Mouse (Mus musculus) gastrocnemius, adult 8-10 months (tissue): ENCODE measurements around the gene Mast4. TPM values are rescaled to one million over a fixed set of nuclear protein-coding genes. Genes with fewer than 3 reads are reported as not detected.

ENCODE experiments used
- DNase-seq, 2 experiments: peaks; one replicate each; pipeline ENCODE4 v3.0.0; 2022; ENCODE audit warnings: low spot score in 2 of 2
- total RNA-seq, 4 experiments: library from RNA; stranded (reverse); gene quantifications; 2 replicates each; pipeline ENCODE4 v1.2.4; 2022

The Mast4 gene
- total RNA-seq, 4 experiments from 2014 or later, result 39.8 to 69.8 (median 49.5) TPM

DNA sequence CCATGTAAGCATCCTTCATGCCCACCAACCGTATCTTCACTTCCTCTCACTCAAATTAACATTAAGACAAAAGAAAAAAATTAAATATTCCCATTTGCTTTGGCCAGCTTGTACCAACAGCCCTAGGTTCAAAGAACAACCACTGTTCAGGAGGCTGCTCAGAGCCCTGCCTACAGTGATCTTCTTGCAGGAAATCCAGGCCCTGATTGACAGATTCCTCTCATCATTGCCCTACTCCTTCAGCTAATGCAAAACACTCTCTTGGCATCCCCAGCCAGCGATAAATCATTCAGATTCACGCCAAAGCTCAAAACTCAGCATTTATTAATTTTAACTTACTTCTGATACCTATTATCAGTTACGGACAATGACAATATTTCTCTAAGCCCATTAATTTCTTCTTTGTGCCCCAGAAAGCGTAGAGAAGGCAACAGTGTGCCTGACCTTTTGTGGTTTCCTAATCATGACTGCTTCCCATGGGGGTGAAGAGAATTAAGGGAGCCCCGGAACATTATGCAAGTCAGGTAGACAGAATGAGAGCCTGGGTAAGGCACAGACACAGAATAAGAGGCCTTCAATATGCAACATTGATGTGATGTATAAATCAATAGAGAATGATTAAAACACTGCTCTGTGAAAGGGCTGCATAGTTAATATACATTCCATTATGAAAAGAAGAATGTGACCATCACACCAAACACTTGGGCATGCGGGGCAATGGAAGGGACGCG lies 135.9 kb downstream of the Mast4 start:
- DNase-seq, result no peak

DNA sequence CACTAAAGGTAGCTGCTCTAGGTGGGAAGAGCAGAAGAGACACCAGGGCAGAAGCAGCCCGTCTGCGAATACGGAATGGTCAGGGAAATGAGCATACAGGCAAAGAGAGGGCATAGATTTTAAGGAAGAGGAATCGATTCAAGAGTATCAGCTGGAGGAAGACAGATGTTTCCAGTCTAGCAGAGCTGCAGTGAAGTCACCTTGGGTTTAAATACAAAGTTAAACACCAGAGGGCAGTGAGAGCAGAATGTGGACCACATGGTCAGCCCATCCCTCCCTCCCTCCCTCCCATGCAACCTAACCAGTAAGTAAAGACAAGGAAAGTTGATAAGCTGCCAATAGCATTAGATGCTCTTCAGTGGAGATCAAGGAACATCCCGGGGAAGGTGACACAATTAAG lies 138.0 kb downstream of the Mast4 start:
- DNase-seq, result no peak

DNA sequence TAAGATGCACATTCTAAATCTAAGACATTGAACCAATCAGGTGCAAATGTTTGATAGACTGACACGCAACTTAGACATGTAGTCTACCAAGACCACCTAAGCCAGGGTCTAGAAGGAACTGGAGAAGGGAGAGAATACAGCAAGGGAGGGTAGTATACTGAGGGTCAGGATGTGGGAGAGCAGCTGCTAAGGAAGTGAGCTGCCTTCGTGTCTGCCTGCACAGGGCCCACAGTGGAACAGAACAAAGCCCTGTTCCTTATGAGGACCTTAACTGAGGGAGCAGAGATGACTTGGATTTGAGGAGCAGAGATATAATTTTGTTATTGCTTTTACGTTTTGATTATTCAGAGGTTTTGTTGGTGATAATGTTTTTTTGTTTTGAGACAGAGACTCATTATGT lies 138.4 kb downstream of the Mast4 start:
- no peak for DNase-seq

DNA sequence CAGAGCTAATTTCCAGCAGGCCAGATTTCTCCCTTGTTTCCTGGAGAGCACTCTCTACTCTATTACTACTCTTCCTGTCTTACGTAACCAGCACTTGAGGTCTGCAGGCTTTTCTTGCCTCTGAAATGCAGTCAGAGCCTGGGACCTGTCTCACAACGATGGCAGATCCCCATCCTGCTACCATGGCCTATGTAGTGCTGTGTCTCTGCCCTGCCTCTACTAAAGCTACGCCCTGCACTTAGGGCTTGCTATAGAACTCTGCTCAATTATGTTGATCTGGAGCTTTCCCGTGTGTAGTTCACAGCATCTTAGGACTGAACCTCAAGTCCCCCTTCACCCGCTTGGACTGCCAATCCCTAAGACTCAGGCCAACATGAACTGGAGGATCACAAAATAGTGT lies 150.7 kb downstream of the Mast4 start:
- DNase-seq, result no peak

DNA sequence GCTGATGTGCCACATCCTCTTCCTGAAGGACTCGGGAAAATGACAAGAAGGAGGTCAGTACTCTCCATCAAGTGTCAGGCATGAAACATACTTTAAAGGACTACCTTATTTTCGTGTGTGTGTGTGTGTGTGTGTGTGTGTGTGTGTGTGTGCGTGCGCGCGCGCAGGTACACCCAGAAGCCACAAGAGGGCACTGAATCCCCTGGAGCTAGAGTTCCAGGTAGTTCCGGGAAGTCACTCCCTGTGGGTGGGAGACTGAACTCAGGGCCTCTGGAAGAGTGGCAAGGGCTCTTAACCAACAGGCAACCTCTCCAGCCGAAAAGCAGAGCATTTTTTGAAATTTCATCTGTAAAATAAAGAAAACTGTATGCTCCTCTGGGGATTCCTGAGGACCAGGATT lies 152.5 kb downstream of the Mast4 start:
- DNase-seq, result no peak

DNA sequence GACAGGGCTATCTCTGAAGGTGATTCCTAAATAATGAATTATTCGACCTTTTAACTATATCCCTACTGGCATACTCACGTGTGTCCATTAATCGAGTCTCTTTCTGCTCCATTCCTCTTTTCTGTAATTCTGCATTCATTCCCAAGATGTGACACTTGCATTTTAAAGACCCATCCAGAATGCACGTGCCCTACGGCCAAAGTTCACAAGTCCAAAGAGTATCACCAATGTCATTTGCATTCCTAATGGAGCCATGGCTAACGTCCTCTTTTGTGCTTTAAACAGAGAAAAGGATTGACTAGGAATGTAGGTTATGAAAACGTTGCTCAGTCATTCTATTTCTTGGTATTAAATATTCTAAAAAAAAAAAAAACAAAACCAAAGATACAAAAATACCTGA lies 157.4 kb downstream of the Mast4 start:
- DNase-seq, result no peak

DNA sequence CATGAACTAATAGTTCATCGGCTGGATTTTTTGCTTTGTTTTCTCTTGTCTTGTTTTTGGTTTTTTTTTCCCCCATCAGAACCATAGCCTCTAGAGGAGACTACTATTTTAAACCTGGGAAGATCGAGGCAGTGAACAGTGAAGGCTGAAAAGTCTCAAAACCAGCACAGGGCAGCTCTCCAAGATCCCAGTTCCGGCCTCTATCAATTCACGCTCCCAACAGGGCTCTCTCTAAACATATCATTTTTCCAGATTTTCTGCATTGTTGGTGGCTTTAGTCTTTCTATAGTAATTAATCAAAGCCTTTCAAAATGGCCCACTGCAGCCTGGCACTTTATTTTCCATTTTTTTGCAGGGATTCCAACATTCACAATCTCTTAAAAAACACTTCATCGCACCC lies 159.9 kb downstream of the Mast4 start:
- no peak for DNase-seq

DNA sequence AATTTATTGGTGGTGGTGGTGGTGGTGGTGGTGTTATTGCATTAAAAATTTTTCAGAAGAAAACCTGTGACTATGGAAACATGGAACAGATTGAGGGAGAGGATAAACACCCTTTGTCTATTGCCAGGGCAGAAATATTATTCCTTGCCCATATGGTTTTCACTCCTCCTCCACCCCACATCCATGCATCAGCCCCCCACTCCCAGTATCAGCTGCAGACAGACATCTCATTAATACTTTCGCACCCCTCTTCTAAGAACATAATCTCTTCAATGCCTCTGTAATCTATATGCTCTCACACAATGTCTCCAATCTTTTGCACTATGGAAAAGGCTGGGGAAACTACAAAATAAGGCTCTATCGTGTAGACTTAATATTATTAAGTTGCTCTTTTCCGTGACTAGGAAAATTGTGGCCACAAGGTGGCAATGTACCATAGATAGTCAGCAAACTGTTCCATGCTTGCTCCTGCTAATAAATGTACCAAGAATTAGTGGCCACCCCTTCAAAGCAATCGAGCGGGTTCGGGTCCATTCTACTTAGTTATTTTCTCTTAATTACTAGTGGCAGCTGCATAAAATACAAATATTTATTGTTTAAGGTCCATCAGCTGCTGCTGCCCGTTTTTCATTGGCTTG lies 160.6 kb downstream of the Mast4 start:
- peak; percentile 16 to 39 for DNase-seq

DNA sequence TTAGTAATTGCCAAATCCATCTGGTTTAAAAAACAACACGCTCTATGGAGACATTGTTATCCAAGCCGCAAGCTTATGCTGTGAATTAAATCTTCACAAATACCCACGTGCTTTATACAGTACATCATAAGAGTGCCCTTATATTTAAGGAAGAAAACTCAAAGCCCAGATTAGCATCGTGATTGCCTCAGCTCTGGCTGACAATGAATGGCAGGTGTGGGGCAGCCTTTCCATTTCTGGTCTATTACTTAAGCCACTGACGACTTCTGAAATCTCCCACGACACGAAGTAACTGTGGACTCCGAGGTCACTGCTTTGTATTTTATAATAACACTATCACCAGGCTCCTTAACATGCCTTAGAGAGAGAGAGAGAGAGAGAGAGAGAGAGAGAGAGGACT lies 182.4 kb downstream of the Mast4 start:
- no peak for DNase-seq

DNA sequence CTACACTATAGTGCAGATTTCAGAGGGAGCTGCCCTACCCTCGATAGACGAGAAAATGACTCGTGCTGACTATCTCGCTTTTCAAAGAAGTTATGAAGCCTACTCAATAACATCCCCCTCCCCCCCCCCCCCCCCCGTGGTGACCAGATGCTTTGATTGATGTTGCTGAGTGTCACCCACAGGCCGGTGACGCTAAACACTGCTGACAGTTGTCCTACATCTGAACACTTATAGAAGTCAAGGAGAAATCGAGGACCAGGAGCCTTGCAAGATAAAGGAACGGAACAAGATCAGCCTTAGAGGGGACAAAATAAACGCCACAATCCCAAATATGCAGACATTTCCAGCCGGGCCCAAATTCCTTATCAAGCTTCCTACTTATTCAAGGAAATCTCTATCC lies 183.1 kb downstream of the Mast4 start:
- no peak for DNase-seq

DNA sequence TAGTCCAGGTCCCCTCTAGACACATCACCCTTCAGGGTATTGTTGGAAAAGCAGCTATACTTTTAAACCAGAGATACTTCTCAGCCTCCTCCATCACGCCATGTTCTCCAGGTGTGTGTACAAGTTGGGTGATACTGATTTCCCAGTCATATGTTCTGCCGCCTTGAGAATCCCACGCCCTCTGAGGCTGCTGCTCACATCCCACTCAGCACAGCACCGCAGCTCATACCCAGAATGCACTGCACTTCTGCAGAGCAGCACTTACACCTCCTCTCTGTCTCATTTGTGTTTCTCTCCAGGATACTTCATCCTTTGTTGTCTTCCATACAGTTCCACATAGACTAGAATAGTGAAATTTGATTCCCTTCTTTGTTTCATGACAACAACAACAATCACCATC lies 183.6 kb downstream of the Mast4 start:
- DNase-seq, result no peak

DNA sequence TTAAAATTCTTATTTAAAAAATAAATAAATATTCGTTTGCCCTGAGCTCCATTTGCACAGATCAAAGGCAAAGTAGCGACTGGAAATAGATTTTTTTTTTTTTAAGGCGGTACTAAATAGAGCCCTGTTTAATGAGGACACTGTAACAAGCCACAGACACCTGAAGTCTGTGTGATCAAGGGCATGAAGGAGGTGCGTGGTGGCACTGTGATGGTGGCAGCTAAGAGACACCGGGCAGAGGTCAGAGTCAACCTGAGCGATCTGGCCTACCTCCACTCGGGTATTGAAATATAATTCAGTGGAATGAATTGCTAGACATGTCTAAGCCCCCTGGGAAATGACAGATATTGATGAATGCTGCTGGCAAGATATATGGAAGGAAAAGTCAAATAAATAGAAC lies 184.9 kb downstream of the Mast4 start:
- no peak for DNase-seq

DNA sequence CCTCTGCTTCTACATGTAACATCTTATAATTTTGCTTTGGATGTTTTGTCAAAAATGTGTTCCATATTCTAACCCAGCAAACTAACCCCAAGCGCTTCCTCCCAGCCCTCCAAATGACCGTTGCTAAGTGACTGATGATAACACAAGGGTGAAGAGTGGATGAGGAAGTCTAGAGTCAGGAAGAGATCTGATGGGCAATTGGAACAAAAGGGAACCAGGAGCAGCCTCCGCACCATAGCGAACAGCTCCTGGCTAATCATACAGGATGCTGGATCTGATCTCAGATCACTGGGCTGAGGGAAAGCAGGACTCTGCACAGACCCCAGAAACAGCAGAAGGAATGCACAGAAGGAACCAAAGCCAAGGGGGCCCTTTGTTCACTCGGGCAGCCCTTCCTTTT lies 190.0 kb downstream of the Mast4 start:
- DNase-seq, result no peak

DNA sequence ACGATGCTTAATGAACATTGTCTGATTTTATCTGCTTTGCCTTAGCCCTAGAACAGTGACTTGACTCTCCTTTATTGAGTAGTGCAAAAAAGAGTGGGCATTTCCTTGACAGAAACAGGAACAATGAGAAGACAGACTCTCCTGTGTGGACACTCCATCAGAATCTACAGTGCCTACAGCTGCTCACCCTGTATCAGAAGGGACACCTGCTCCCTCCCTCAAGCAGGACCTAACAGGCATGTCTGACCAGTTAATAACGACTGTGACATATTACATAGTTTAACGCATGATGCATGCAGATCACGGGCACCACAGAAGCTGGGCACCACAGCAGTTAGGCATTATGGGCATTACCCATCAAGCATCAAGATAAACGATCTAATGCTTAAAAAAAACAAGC lies 193.0 kb downstream of the Mast4 start:
- no peak for DNase-seq

DNA sequence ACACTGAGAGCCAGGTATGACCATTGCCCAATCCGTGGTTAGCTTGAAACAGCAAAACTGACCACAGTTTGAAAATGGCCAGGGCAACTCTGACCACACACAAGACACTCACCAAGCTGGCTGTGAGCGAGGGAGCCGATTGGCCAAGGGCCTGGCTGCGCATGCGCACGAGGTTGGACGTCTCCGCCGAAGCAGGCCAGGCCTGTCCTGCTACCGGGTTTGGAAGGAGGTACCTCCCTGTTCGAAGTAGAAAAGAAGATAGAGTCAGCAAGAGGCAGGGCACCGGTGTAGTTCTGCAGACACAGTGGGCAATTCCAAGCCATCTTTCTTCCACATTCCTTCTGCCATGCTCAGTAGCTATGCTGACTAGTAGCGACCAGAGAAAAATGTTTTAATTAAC lies 194.2 kb downstream of the Mast4 start:
- no peak for DNase-seq

DNA sequence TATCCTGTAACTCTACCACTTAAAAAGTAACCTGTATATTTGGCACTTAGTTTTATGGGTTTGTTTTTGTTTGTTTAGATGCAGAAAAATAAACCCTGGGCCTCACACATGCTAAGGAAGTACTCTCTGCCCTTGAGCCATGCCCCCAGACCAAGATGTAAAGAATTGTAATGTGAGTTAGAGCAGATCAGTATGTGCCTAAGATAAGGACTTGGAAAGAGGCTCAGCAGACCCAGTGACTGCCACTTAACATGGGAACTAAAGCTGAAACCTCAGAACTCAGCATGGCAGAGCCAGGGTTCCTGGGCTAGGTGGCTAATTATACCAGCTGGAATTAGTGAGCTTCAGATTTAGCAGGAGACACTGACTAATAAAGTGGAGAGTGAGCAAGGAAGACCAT lies 196.0 kb downstream of the Mast4 start:
- no peak for DNase-seq

DNA sequence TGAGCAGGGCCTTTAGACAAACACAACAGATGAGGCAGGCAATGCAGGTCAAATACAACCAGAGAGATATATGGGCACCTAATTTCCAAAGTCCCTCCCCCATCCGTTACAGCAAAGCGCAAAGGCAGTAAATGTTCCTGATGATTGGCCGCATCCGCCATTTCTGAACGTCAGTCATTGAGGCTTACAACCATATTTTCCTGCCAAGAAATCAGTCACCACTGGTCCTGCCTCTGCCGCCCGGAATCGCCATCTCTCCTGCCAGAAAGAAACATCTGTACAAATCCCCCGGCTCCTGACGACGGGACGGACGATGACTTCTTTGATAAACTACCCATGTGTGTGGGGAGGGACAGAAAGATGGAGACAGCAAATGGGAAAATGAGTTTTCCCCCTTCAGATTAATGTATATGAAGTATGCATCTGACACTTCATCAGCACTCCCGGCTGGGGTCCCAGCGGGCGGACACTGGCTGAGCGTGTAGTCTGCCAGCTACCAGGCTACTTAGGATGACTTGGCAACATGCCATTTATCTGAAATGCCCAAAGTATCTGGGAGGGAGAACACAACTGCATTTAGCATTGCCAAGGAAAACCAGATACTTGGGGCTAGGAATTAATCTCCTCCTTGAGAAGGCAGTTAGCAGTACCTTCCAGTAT lies 198.9 kb downstream of the Mast4 start:
- DNase-seq, result no peak

DNA sequence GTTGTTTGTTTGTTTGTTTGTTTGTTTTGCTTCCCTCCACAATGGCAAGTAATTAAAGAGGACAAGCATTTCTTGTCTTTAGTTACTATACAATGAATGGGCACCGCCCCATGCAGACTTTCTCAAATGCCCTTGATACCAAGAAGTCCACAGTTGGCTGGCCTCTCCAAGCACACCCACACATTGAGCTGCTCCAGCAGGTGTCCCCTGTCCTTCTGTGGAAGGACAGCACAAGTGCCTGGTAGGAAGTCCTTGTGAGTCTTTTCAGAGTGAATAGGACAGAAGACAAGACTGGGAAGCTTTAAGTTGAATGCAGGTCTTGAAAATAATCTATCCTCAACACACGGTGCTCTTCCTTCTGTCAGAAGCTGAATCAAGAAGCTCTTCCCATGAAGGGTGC lies 202.5 kb downstream of the Mast4 start:
- DNase-seq, result no peak

DNA sequence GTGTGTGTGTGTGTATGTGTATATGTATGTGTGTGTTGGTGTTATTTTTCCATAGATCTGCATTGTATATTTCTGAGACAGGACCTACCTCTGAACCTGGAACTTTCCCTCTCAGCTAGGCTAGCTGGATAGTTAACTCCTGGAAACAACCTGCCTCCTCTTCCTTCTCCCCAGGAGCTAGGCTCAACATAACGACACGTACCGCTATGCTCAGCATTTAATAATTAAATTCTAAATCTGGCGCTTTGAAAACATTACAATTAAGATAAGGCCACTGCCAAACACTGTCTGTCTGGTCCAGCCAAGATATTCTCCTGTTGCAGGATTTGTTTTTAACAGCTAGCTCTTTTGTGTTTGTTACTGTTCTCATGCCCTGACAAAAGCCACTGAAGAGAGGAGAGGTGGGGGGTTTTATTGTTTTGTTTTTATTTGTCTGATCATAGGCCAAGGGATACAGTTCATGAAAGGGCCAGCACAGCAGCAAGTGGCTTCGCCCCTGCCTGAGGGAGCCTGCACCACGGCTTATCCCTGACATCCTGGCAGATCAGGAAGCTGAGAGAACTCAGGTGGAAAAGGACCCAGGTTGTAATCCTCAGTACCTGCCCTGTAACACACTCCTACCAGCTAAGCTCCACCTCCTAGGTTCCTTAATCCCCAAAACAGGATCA lies 205.0 kb downstream of the Mast4 start:
- no peak for DNase-seq

DNA sequence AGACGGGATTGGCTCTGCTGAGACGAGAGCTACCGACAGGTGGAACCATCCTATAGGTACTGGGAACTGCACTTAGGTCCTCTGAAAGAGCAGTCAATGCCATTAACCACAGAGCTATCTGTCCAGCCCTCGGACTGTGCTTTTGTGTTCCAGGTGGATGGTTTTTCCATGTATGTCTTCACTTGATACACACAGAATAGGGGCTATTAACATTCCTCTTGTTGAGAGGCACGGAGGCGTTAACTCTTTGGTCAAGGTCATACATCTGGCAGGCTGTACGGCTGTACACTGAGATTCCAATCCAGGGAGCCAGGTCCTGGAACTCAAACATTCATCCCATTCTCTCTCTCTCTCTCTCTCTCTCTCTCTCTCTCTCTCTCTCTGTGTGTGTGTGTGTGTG lies 205.6 kb downstream of the Mast4 start:
- no peak for DNase-seq

DNA sequence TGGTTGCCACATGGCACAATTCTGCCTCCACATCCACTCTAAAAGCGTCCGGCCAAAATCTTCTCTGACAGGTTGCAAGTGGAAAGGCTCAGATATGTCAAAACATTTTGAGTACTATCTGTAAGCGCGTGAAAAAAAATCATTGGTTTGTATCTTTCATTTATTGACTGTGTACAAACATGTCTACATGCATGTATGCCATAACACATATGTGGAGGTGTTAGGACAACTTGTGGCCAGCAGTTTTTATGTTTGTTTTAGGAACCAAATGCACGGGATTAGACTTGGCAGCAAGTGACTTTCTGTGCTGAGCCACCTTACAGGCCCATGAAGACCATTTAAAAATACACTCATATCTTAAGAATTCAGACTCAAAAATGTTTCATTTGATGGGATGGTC lies 206.7 kb downstream of the Mast4 start:
- DNase-seq, result no peak

DNA sequence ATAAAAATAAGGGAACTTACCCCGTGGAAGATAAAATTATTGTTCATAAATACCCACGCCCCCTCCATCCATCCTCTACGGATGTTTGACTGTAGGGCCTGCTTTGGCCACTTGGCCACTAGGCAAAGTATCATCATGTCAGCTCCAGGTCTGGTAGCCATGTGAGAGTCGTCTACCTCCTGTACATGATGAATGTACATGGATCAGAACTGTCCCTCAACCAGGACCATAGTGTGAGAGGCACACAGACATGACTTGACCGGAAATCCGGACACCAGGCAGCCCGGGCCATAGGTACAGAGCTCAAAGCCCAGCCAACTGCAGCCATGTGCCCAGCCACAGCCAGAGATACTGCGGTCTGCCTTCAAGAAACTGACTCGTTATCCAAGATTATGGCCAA lies 210.6 kb downstream of the Mast4 start:
- DNase-seq, result no peak
